In the genomic region with DNA sequence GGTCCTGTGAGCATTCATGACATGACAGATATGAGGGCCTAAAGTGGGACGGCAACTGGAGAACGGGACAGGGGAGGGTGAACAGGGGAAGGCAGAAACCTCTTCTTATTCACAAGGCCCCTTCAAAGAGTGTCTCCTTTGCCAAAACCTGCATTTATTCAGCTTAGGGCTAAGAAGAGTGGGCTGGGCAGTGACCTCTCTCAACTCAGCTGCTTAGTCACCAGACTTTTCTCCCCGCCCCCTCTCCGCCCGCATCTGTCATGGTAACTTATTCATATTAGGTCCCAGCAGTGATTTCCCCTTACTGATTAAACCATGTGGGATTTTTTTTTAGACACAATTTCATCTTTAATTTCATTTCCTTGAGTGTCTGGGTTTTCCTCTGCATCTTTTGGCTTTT, we compare ENCODE assay signal across 10 mouse cellular contexts. TPM values are rescaled to one million over a fixed set of nuclear protein-coding genes. Genes with fewer than 3 reads are reported as not detected.
DNase-seq lines count a peak whose midpoint lies in the region; ATAC-seq and TF ChIP-seq lines count a peak whose summit lies in the region.
"Had no signal": no experiment of that assay in that cellular context is flagged by ENCODE, and none has a peak within 500 bp of the region (broad histone marks: within the 10 kb centered on the region; RNA-seq: fewer than 3 reads in every experiment).

No protein-coding gene starts in this region.

- H3K36me3 ChIP-seq in G1E (replicated peaks), result peaks cover 74% of the 10 kb centered on the region

- no peaks in the 10 kb centered on the region for H3K27me3 ChIP-seq in G1E (ENCODE audit: insufficient read depth, low read length)
- H3K27me3 ChIP-seq: hindbrain, embryonic 13.5 days; limb, embryonic 12.5 days had no signal

- H3K4me3 ChIP-seq in G1E (ENCODE audit: low read depth, low read length), result no peak overlapping the region
- H3K4me3 ChIP-seq: hindbrain, embryonic 13.5 days; limb, embryonic 12.5 days had no signal

- no peaks in the 10 kb centered on the region for H3K9me3 ChIP-seq in G1E (replicated peaks)
- H3K9me3 ChIP-seq: hindbrain, embryonic 13.5 days; limb, embryonic 12.5 days had no signal

- ATAC-seq in G1E (ENCODE audit: extremely low read depth, insufficient number of reproducible peaks, low FRiP score, poor library complexity, severe bottlenecking), result 0 out of 2 replicates have a peak, but pooled peaks have one; percentile 4
- ATAC-seq in monocyte, adult 5-6 weeks (replicated peaks; ENCODE audit: insufficient number of reproducible peaks, low FRiP score, low TSS enrichment, poor library complexity, severe bottlenecking), result no peak

- peak; percentile 52 to 63 for DNase-seq in lung, adult 18-20 months
- no peak for DNase-seq in lung, postnatal 14 days
- DNase-seq in G1E (ENCODE audit: low spot score), result no peak
- peak; percentile 81 to 86 for DNase-seq in adrenal gland, postnatal 36 days
- peak; percentile 53 to 61 for DNase-seq in kidney, postnatal 4 days
- DNase-seq in frontal cortex, postnatal 25 days (ENCODE audit: low spot score in 2 of 2), result no peak

- TF ChIP-seq CTCF in G1E (IDR thresholded peaks at IDR 0.05; ENCODE audit: low read depth, low read length), result no peak

- peaks cover 13% of the 10 kb centered on the region for H3K4me1 ChIP-seq in G1E (ENCODE audit: insufficient read depth, low read depth, low read length)
- H3K4me1 ChIP-seq: hindbrain, embryonic 13.5 days had no signal

RNA-seq across cellular contexts. Expression of a gene that starts 14.5 kb away (rescaled TPM):
- total RNA-seq in G1E (2014; fragmentation: Nextera tagmentation) (92.7 and 127 TPM in 2 replicates), G1E (2017) (173 and 179 TPM in 2 replicates)
- polyA plus RNA-seq in G1E (2012), result 5.5 and 8.8 TPM in 2 replicates
- total RNA-seq in adrenal gland, postnatal 36 days (2021), result 100 to 1,000 TPM; 110 to 114 TPM
- total RNA-seq in monocyte, adult 5-6 weeks (2017), result 127 to 227 TPM (median 128 TPM) in 3 replicates

RNA-seq across cellular contexts. Expression of a gene that starts 30.0 kb away (rescaled TPM):
- not detected in 2 replicates for total RNA-seq in G1E (2014; fragmentation: Nextera tagmentation)
- total RNA-seq in G1E (2017), result 0.17 and 0.22 TPM in 2 replicates
- not detected in 2 replicates for polyA plus RNA-seq in G1E (2012)
- total RNA-seq in adrenal gland, postnatal 36 days (2021), result 1 to 10 TPM in 1 of 2 experiments, under 1 TPM in 1; 0.86 to 3.0 TPM
- not detected in 3 replicates for total RNA-seq in monocyte, adult 5-6 weeks (2017)
- polyA plus RNA-seq: hindbrain, embryonic 13.5 days; limb, embryonic 12.5 days; neural tube, embryonic 11.5 days had no signal

Comparison
In these comparisons a context has a peak if more than half of its experiments do, and no peak if none do; other contexts are left out.
1. DNase-seq: peak in lung, adult 18-20 months (2 of 2), adrenal gland, postnatal 36 days (2 of 2) and kidney, postnatal 4 days (2 of 2); none in lung, postnatal 14 days (single experiment), G1E (single experiment) and frontal cortex, postnatal 25 days (0 of 2).